Mouse (Mus musculus) gastrocnemius, postnatal 25 days (tissue): ENCODE measurements around the gene Zwilch. TPM values are rescaled to one million over a fixed set of nuclear protein-coding genes. Genes with fewer than 3 reads are reported as not detected.
"Not testable (repeated sequence)": the region's sequence is repeated elsewhere in the genome, so short reads cannot be mapped to it uniquely, and the experiment has no call there.

Experiments used
- DNase-seq: peaks from one replicate; pipeline ENCODE4 v3.0.0; 2022
- total RNA-seq, 2 experiments: library from RNA; stranded (reverse); gene quantifications; 1 replicate in 1 of 2; 2 replicates in 1 of 2; pipeline ENCODE4 v1.2.3; 2021

Gene Zwilch
- total RNA-seq, 2 experiments from 2014 or later: 0.38 to 0.88 TPM

- peak; percentile 84 for DNase-seq
Observed at GRCm38 (mm10) chr9:64178974-64179646, 6.2 kb upstream of the Zwilch start, which contains the start of gene Snapc5. TSS of gene Snapc5 (plus strand) at chr9:64179274.

GRCm38 (mm10) chr9:64178610-64178973 lies 5.7 kb upstream of the Zwilch start:
- DNase-seq: no peak

GRCm38 (mm10) chr9:64175378-64175777 lies 2.5 kb upstream of the Zwilch start:
- no peak for DNase-seq

- no peak for DNase-seq
Observed at GRCm38 (mm10) chr9:64174766-64175165, 1.9 kb upstream of the Zwilch start.

- no peak for DNase-seq
Observed at GRCm38 (mm10) chr9:64174341-64174740, 1.4 kb upstream of the Zwilch start.

GRCm38 (mm10) chr9:64173666-64174220 lies 839 bp upstream of the Zwilch start:
- no peak for DNase-seq

GRCm38 (mm10) chr9:64172145-64172815 lies 624 bp downstream of the Zwilch start:
- DNase-seq: no peak

- DNase-seq: not testable (repeated sequence)
Observed at GRCm38 (mm10) chr9:64169967-64170366, 2.9 kb downstream of the Zwilch start.

- DNase-seq: no peak
Observed at GRCm38 (mm10) chr9:64160471-64160870, 12.4 kb downstream of the Zwilch start.

GRCm38 (mm10) chr9:64156641-64157040 lies 16.3 kb downstream of the Zwilch start:
- no peak for DNase-seq

- DNase-seq: no peak
Observed at GRCm38 (mm10) chr9:64139879-64140278, 33.0 kb downstream of the Zwilch start.

- DNase-seq: peak; percentile 6
Observed at GRCm38 (mm10) chr9:64138896-64139295, 34.0 kb downstream of the Zwilch start.

GRCm38 (mm10) chr9:64131623-64132022 lies 41.3 kb downstream of the Zwilch start:
- no peak for DNase-seq

- no peak for DNase-seq
Observed at GRCm38 (mm10) chr9:64126121-64126520, 46.8 kb downstream of the Zwilch start.

GRCm38 (mm10) chr9:64125307-64125706 lies 47.6 kb downstream of the Zwilch start:
- peak; percentile 64 for DNase-seq

GRCm38 (mm10) chr9:64124846-64125245 lies 48.1 kb downstream of the Zwilch start:
- not testable (repeated sequence) for DNase-seq

- DNase-seq: no peak
Observed at GRCm38 (mm10) chr9:64122601-64123000, 50.3 kb downstream of the Zwilch start.

GRCm38 (mm10) chr9:64120584-64121277 lies 52.2 kb downstream of the Zwilch start:
- peak; percentile 25 for DNase-seq

GRCm38 (mm10) chr9:64119898-64120297 lies 53.0 kb downstream of the Zwilch start:
- DNase-seq: peak; percentile 33

GRCm38 (mm10) chr9:64116876-64117275 lies 56.0 kb downstream of the Zwilch start, which contains the start of gene Lctl:
TSS of gene Lctl (plus strand) at chr9:64117147.
- no peak for DNase-seq

GRCm38 (mm10) chr9:64115756-64116155 lies 57.1 kb downstream of the Zwilch start:
- no peak for DNase-seq

GRCm38 (mm10) chr9:64114646-64115045 lies 58.3 kb downstream of the Zwilch start:
- no peak for DNase-seq

- DNase-seq: no peak
Observed at GRCm38 (mm10) chr9:64110502-64110901, 62.4 kb downstream of the Zwilch start.
